Mouse (Mus musculus) stomach, postnatal 0 days (tissue): Measurements from ENCODE around the gene Pde2a.

Experiments
- CTCF ChIP-seq: IDR thresholded peaks from 2 replicates; pipeline ENCODE4 v1.5.1; 2016; ENCODE audit warnings: antibody characterized with exemption, low read depth, mild to moderate bottlenecking, moderate library complexity
- EP300 ChIP-seq: optimal IDR thresholded peaks from 2 replicates; pipeline ENCODE3; 2016; ENCODE audit warnings: antibody characterized with exemption

DNA sequence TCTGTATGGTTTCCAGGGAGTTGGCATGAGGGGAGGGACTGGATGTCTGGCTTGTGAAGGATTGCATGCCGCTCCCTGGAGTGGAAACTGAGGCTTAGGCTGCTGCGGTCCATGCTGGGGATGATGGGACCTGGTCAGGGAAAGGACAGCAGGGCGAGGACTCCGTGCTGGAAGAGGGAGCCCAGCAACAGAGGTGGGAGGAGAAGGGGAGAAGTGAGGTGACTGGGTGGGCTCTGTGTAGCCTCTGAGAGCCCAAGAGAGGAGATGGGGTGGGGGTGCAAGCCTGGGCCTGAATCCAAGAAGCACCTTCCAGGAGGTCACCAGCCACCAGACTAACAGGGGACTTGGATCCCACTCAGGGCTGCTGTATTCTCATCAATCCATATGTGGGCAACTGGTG, 34.8 kb downstream of the Pde2a start:
- TF ChIP-seq EP300: no peak
- no peak for TF ChIP-seq CTCF
